Mouse (Mus musculus): ENCODE results near the gene Rin2. TPM values are rescaled to one million over a fixed set of nuclear protein-coding genes. Genes with fewer than 3 reads are reported as not detected.

Gene Rin2
- 10 to 100 TPM; 12.8 to 16.7 TPM for total RNA-seq (2021)

GRCm38 (mm10) chr2:145675142-145675755 lies at the start of gene Rin2:
Rin2 (plus strand) TSS chr2:145675215.
- DNase-seq, result peak; percentile 65
- intact Hi-C loops (cut with DNase I), result no loop called here

GRCm38 (mm10) chr2:145631123-145631798 lies 43.8 kb upstream of the Rin2 start:
- intact Hi-C loops (cut with DNase I), result no loop called here
- DNase-seq, result no peak

- intact Hi-C loops (cut with DNase I), result no loop called here
- DNase-seq, result no peak
These were observed 43.2 kb upstream of the Rin2 start for GRCm38 (mm10) chr2:145631799-145632174.

GRCm38 (mm10) chr2:145633811-145634210 lies 41.2 kb upstream of the Rin2 start:
- no peak for DNase-seq
- intact Hi-C loops (cut with DNase I), result no loop called here

- DNase-seq, result no peak
- intact Hi-C loops (cut with DNase I), result no loop called here
These were observed 34.6 kb upstream of the Rin2 start for GRCm38 (mm10) chr2:145640255-145640984.

- intact Hi-C loops (cut with DNase I), result no loop called here
- DNase-seq, result no peak
These were observed 19.5 kb upstream of the Rin2 start for GRCm38 (mm10) chr2:145655373-145655960.

GRCm38 (mm10) chr2:145656121-145656520 lies 18.9 kb upstream of the Rin2 start:
- no peak for DNase-seq
- intact Hi-C loops (cut with DNase I), result no loop called here

- DNase-seq, result no peak
- intact Hi-C loops (cut with DNase I), result no loop called here
These were observed 18.3 kb upstream of the Rin2 start for GRCm38 (mm10) chr2:145656716-145657115.

- no peak for DNase-seq
- intact Hi-C loops (cut with DNase I), result no loop called here
These were observed 13.8 kb upstream of the Rin2 start for GRCm38 (mm10) chr2:145661242-145661641.

GRCm38 (mm10) chr2:145663899-145664298 lies 11.1 kb upstream of the Rin2 start:
- no peak for DNase-seq
- intact Hi-C loops (cut with DNase I), result no loop called here

- intact Hi-C loops (cut with DNase I), result no loop called here
- no peak for DNase-seq
These were observed 10.7 kb upstream of the Rin2 start for GRCm38 (mm10) chr2:145664311-145664710.

GRCm38 (mm10) chr2:145668135-145668534 lies 6.9 kb upstream of the Rin2 start:
- DNase-seq, result no peak
- intact Hi-C loops (cut with DNase I), result no loop called here

- DNase-seq, result no peak
- intact Hi-C loops (cut with DNase I), result no loop called here
These were observed 4.9 kb upstream of the Rin2 start for GRCm38 (mm10) chr2:145670131-145670530.

- intact Hi-C loops (cut with DNase I), result no loop called here
- no peak for DNase-seq
These were observed 396 bp upstream of the Rin2 start for GRCm38 (mm10) chr2:145674496-145675141.

- intact Hi-C loops (cut with DNase I), result no loop called here
- DNase-seq, result peak; percentile 43
These were observed 935 bp downstream of the Rin2 start for GRCm38 (mm10) chr2:145675756-145676543.

GRCm38 (mm10) chr2:145676544-145676925 lies 1.5 kb downstream of the Rin2 start:
- intact Hi-C loops (cut with DNase I), result no loop called here
- DNase-seq, result no peak

- no peak for DNase-seq
- intact Hi-C loops (cut with DNase I), result no loop called here
These were observed 1.9 kb downstream of the Rin2 start for GRCm38 (mm10) chr2:145676936-145677335.

- DNase-seq, result no peak
- intact Hi-C loops (cut with DNase I), result no loop called here
These were observed 5.1 kb downstream of the Rin2 start for GRCm38 (mm10) chr2:145680141-145680540.

- intact Hi-C loops (cut with DNase I), result no loop called here
- DNase-seq, result no peak
These were observed 5.7 kb downstream of the Rin2 start for GRCm38 (mm10) chr2:145680762-145681161.

- DNase-seq, result no peak
- intact Hi-C loops (cut with DNase I), result no loop called here
These were observed 6.6 kb downstream of the Rin2 start for GRCm38 (mm10) chr2:145681626-145682025.

All from left cerebral cortex, postnatal 4 days (tissue).